Mouse (Mus musculus) testis, adult 2 months (tissue): ENCODE measurements around the gene Atxn1.

Experiments
- CTCF ChIP-seq: fragments of 200-500 bp; IDR thresholded peaks from 2 replicates; pipeline ENCODE4 v1.5.1; 2012; ENCODE audit warnings: low read depth, mild to moderate bottlenecking, inconsistent platforms, low read length, moderate library complexity; ENCODE audit not compliant: control insufficient read depth, insufficient read depth, insufficient replicate concordance
- POLR2A ChIP-seq: fragments of 200-500 bp; IDR thresholded peaks from 2 replicates; pipeline ENCODE4 v1.6.1; 2012; ENCODE audit warnings: low read depth, mild to moderate bottlenecking, inconsistent platforms, low read length, moderate library complexity; ENCODE audit not compliant: control insufficient read depth

DNA sequence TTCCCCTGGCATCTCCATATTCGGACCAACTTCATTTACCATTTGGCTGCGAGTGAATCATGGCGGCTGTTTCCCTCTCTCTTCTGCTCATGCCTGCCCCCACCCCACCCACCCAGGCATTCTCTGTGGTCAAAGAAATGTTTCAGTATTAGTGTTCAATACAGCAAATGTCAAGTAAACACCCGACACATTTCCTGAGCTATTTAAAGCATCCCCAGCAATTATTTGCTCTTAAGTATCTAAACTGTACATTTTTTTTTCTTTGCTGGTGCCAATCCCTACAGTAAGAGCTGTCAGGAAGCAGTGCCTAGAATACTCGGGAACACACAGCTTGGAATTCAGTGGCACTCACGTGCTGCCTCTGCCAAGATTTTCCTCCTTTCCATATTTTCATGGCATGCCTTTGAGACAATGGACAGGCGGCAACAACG lies 32.3 kb downstream of the Atxn1 start:
- TF ChIP-seq POLR2A (no peak), CTCF (no peak)
